In the genomic region with DNA sequence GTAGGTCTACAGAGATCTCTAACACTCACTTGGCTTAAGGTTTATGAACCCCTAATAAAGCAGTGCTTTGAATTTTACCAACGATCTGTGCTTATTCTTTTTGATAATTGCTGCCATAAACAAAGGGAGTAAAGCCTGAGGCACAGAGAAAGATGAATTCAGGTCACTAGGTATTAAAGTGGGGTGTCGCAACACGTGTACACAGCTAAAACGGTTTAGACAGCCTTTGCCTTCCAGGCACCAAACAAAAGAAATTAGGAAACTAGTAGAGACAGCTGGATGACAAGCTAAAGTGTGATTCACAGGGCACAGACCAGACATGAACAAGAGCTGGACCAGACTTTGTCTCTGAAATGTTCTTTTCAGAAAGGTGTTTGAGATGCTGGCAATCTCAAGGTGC, we compare ENCODE assay signal across 9 mouse cellular contexts.
"Had no signal": no experiment of that assay in that cellular context is flagged by ENCODE, and none has a peak within 500 bp of the region (broad histone marks: within the 10 kb centered on the region; RNA-seq: fewer than 3 reads in every experiment).

No protein-coding gene starts in this region.

- DNase-seq: kidney, adult 11 months; kidney, postnatal 36 days; layer of hippocampus, adult 9-11 months; layer of hippocampus, postnatal 36 days; liver; lung, adult 2 months; lung, postnatal 36 days; thymus, adult 18-20 months; thymus, postnatal 14 days had no signal
